Mouse (Mus musculus) embryo, embryonic 11.5 days (tissue): ENCODE data around the gene Akap1.

Source experiments
- DNase-seq: peaks from one replicate; pipeline ENCODE4 v3.0.0-alpha.2; 2012; ENCODE audit warnings: low read depth, low spot score

Akap1 gene

DNA sequence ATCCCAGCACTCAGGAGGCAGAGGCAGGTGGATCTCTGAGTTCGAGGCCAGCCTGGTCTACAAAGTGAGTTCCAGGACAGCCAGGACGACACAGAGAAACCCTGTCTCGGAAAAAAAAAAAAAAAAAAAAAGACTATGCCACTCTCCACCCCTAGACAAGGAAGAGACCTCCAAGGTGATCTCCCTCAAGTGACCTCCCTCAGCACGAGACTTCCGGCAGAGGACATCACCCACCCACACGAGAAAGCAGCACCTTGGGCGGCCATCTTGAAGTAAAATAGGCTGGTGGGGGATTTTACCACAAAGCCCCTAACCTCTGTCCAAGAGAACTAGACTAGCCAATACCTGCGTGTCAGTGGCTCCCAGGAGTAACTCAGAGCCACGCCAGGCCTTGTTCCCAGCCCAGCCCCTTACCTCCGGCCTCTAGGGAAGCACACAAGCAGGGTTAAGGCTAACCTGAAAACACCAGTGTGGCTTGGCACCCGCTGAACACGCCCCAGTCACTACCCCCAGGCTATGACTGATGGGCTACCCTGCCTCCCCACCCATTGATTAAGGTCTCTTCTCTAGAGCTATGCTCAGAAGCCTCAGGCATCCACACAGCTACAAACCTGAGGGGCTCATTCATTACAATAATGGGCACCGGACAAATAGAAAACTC lies 21.9 kb downstream of the Akap1 start:
- DNase-seq: no peak

GRCm38 (mm10) chr11:88841406-88841805 lies 23.0 kb downstream of the Akap1 start:
- no peak for DNase-seq

- DNase-seq: no peak
Measured at GRCm38 (mm10) chr11:88840724-88841350, 23.5 kb downstream of the Akap1 start.

DNA sequence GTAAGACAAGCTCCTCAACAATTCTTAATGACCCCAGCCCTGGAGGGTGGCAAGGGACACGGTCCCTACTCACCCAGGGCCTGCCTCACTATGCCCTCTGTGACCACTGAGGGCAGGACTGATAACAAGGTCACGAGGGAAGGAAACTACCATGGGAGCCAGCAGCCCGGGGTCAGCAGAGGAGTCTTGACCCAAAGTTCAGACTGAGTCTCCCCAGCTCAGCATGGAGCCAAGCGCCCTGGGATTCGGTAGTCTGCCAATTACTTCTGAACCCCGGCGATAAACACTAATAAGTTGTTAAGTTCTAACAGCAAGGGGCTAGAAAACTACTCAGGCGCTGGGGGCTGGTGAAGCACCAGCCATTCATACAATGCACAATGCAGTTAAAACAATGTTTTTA lies 24.1 kb downstream of the Akap1 start:
- no peak for DNase-seq

- no peak for DNase-seq
Measured at GRCm38 (mm10) chr11:88839379-88839778, 25.0 kb downstream of the Akap1 start.

DNA sequence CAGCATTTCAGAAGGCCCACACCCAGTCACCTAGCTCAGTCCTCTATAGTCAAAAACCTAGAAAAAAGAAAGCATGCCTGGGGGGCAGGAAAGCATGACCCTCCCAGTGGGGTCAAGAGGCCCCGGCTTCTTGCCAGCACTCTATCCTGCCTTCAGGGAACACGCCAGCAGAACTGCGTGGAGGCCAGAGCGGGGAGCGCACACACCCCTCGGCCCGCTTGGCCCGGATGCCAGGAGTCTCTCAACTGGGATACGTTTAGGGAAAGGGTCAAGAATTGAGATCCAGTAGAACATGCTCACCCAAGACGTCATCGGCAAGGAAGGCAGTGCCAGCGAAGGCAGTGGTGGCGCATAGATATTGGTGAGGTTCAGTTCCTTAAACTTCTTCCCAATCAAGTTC lies 25.8 kb downstream of the Akap1 start:
- DNase-seq: no peak

- no peak for DNase-seq
Measured at GRCm38 (mm10) chr11:88834606-88835005, 29.8 kb downstream of the Akap1 start.

DNA sequence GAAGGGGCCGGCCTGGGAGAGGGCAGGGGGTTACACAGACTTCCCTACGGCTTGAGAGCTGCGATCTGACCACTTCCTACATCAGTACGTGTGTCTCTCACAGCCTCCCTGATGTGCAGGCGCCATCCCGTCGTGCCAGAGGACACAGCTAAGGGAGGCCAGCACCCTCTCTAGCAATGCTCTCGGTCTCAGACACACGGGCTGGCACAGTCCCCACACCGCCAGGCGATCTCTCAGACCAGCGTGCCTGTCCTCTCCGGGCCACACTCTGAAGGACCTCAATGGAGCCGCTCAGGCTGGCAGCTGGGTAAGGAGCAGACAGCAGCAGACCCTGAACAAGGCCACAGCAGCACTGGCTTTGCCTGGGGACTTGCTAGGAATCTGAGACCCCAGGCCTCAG lies 30.3 kb downstream of the Akap1 start:
- DNase-seq: no peak

DNA sequence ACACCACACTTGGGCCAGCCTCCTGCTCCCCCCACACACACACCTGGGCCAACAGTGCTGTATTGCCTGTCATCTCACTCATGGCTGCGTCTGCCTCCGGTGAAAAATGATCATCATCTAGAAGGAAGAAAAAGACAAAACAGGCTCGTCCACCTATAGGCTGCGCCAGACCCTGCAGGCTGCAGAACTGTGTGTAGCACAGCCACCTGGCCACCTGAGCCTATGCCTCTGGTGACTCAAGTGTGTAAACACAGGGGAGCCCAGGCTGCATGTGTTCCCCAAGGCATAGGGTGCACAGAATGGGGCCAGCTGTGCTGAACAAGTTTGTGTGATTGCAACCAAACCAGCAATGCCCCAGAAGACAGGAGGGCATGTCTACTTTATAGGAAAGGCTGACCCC lies 31.3 kb downstream of the Akap1 start:
- no peak for DNase-seq

- no peak for DNase-seq
Measured at GRCm38 (mm10) chr11:88830257-88830804, 34.1 kb downstream of the Akap1 start.

GRCm38 (mm10) chr11:88828528-88828927 lies 35.9 kb downstream of the Akap1 start:
- DNase-seq: no peak

- DNase-seq: no peak
Measured at GRCm38 (mm10) chr11:88825909-88826308, 38.5 kb downstream of the Akap1 start.

DNA sequence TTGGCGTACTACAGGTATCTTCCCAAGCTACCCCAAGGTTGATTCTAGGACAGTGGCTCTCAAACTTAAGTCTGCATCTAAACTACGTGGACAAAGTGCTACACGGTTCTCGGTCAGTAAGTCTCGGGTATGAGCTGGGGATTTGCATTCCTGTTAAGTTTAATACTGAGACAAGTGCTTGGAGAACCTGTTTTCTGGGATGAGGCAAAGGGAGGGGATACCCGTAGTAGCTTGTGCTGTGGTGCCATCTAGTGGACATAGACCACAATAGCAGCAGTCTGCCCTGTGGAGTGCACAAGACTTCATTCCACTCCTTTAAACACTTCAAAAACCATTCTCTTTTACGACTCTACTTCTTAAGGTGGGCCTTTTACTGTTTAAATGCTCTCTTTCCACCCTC lies 41.4 kb downstream of the Akap1 start:
- peak; percentile 78 for DNase-seq

GRCm38 (mm10) chr11:88822526-88822925 lies 41.9 kb downstream of the Akap1 start:
- no peak for DNase-seq

- DNase-seq: no peak
Measured at GRCm38 (mm10) chr11:88820742-88821576, 43.4 kb downstream of the Akap1 start.

GRCm38 (mm10) chr11:88820253-88820652 lies 44.1 kb downstream of the Akap1 start:
- DNase-seq: no peak

DNA sequence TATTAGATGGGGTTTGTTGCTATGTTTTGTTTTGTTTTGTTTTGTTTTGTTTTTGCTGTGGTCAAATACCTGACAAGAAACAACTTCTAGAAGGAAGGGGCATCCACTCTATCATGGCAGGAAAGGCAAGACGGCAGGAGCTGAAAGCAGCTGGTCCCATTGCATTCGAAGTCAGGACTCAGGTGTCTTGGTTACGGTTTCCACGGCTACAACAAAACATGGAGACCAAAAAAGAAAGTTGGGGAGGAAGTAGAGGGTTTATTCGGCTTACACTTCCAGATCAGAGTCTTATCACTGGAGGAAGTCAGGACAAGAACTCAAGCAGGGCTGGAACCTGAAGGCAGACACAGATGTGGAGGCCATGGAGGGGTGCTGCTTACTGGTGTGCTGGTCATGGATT lies 47.3 kb downstream of the Akap1 start:
- no peak for DNase-seq

DNA sequence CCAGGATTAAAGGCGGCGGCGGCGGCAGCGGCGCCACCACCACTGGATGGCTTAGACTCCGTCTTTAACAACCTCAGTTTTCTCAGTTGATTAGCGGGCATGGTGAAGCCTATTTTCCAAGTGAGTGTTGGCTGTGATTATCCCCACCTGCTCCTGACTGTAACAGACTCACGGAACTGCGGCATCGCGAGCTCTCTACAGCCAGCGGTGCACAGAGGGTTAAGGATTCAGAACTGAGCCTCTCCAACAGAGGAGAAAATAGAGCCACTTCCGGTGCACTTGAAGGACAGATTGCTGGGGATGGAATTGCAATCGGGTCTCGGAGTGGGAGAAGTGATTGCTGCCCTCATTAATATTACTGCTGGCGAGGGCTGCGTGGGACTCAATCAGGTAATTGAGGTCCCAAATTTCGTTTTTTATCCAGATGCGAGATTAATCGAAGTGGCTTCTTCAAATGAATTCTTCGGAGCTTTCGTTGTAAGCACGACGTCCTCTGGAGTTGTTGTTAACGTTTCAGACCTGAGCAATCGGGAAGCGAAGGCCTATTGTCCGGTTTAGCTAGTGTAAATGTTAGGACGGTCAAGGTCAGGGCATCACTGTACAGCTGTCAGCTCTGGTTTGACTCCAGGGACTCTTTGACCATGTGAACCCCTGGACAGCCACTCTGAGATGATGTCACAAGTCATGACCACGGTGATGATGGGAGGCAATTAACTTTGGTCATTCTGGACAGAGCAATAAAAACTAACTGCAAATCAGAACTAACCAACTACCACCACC lies 61.0 kb downstream of the Akap1 start:
- DNase-seq: no peak

DNA sequence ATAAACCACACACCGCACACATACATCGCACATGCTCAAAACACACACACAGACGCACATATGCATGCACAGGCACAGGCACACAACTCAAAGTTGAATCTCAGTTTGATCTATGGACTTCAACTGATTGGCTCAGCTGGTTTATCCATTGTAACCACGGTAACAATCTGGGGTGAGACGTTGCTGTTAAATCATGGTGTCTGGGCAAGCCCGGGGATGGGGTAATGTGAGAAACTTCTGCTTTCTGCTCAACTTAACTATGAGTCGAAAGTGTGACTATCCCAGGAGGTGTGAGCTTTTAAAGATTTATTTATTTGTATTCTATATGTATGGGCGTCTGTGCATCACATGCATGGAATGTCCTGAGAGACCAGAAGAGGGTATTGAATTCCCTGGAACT lies 68.2 kb downstream of the Akap1 start:
- DNase-seq: no peak

- DNase-seq: no peak
Measured at GRCm38 (mm10) chr11:88789893-88790292, 74.5 kb downstream of the Akap1 start.

GRCm38 (mm10) chr11:88786816-88787215 lies 77.6 kb downstream of the Akap1 start:
- no peak for DNase-seq

DNA sequence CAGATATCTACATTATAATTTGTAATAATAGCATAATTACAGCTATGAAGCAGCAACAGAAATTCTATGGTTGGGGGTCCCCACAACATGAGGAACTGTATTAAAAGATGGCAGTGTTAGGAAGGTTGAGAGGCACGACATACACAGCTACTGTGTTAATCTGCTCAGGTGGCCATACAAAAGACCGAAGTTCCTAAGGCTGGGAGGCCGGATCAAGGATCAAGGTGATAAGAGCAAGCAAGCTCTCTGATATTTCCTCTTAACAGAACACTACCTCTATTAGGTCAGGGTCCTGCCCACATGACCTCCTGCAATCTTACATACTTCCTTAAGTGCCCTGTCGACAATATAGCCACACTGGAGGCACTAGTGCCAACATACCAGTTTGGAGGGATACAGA lies 80.9 kb downstream of the Akap1 start:
- no peak for DNase-seq
